Mouse (Mus musculus) hindbrain, embryonic 11.5 days (tissue): Measurements from ENCODE around the gene Lrba. TPM values are rescaled to one million over a fixed set of nuclear protein-coding genes. Genes with fewer than 3 reads are reported as not detected.
A peak's percentile ranks its signal among the peaks of the same experiment; 100 is the strongest.

Experiments
- ATAC-seq: fragments of 200-750 bp; cut with Nextera tagmentation; 2 replicates; pipeline ENCODE4 v1.8.0; 2017; ENCODE audit warnings: mild to moderate bottlenecking, moderate TSS enrichment, moderate library complexity; ENCODE audit not compliant: low FRiP score
- DNase-seq: peaks from one replicate; pipeline ENCODE4 v3.0.0-alpha.2; 2015; ENCODE audit warnings: low spot score
- H3K27ac ChIP-seq: fragments of 300-500 bp; sonication (generic); 2 replicates; pipeline ENCODE4 v1.5.1; 2014; ENCODE audit warnings: mild to moderate bottlenecking, low read depth, low read length
- H3K27me3 ChIP-seq: fragments of 300-500 bp; sonication (generic); 2 replicates; pipeline ENCODE4 v1.6.1; 2014; ENCODE audit warnings: mild to moderate bottlenecking, low read length, moderate library complexity, mixed read lengths; ENCODE audit not compliant: control insufficient read depth, insufficient read depth
- H3K36me3 ChIP-seq: fragments of 300-500 bp; sonication (generic); 2 replicates; pipeline ENCODE4 v1.6.1; 2014; ENCODE audit warnings: mild to moderate bottlenecking, low read length, moderate library complexity, mixed read lengths; ENCODE audit not compliant: control insufficient read depth, insufficient read depth
- H3K4me1 ChIP-seq: fragments of 300-500 bp; sonication (generic); replicated peaks from 2 replicates; pipeline ENCODE4 v1.6.1; 2014; ENCODE audit warnings: low read length, mixed read lengths; ENCODE audit not compliant: control insufficient read depth, insufficient read depth
- H3K4me2 ChIP-seq: fragments of 300-500 bp; sonication (generic); replicated peaks from 2 replicates; pipeline ENCODE4 v1.6.1; 2014; ENCODE audit warnings: mild to moderate bottlenecking, low read depth, low read length
- H3K4me3 ChIP-seq: fragments of 300-500 bp; sonication (generic); 2 replicates; pipeline ENCODE4 v1.5.1; 2014; ENCODE audit warnings: low read depth, low read length
- H3K9ac ChIP-seq: fragments of 300-500 bp; sonication (generic); 2 replicates; pipeline ENCODE4 v1.6.1; 2014; ENCODE audit warnings: low read depth, low read length
- H3K9me3 ChIP-seq: fragments of 300-500 bp; sonication (generic); 2 replicates; pipeline ENCODE4 v1.6.1; 2016; ENCODE audit warnings: low read length; ENCODE audit not compliant: control insufficient read depth
- WGBS: fragments of 180-500 bp; shearing (Covaris S2); extraction: QIAGEN DNeasy Blood & Tissue Kit; methylation state at CpG from one replicate; pipeline ENCODE4 v1.1.7; 2014; 5-methylcytosine and 5-hydroxymethylcytosine counted together
- polyA plus RNA-seq: library from polyadenylated mRNA; unstranded; fragments of >200 nt; fragmentation: Nextera tagmentation; extraction: Ambion mirVana; gene quantifications from 2 replicates; pipeline ENCODE4 v1.2.1, GENCODE M21; 2014

The Lrba gene
- polyA plus RNA-seq, 1 experiment from 2014 or later, result 11.2 TPM

- WGBS, result 0% methylated on average over 25 of the region's 25 CpGs
- 0 out of 2 replicates have a peak, but pooled peaks cover 2% of the 10 kb centered on the region for H3K4me1 ChIP-seq
These were observed 323.9 kb downstream of the Lrba start, which contains the start of gene Mab21l2 for GRCm38 (mm10) chr3:86548091-86549015. TSS of gene Mab21l2 (minus strand) at chr3:86548629.

GRCm38 (mm10) chr3:86550301-86551010 is 326.0 kb downstream of the Lrba start:
- Histone ChIP-seq H3K9ac (peak overlapping the region; percentile 46), H3K27me3 (peaks cover 18% of the 10 kb centered on the region), H3K4me1 (0 out of 2 replicates have a peak, but pooled peaks cover 2% of the 10 kb centered on the region), H3K9me3 (no peaks in the 10 kb centered on the region), H3K4me2 (peak overlapping the region; percentile 40), H3K4me3 (peak overlapping the region; percentile 22), H3K27ac (peak overlapping the region; percentile 78), H3K36me3 (no peaks in the 10 kb centered on the region)
- ATAC-seq (peak; percentile 33; the same call in 1 of the 2 replicates), DNase-seq (peak; percentile 62)
- WGBS, result 3% methylated on average over 22 of the region's 22 CpGs

More at GRCm38 (mm10) chr3:86548091-86549015, 323.9 kb downstream of the Lrba start, which contains the start of gene Mab21l2:
- Histone ChIP-seq H3K27ac (peak within 1 kb of the TSS; percentile 95), H3K4me2 (peak within 1 kb of the TSS; percentile 76), H3K9me3 (no peaks in the 10 kb centered on the region), H3K4me3 (peak within 1 kb of the TSS; percentile 58), H3K27me3 (peaks cover 18% of the 10 kb centered on the region), H3K9ac (peak within 1 kb of the TSS; percentile 83), H3K36me3 (no peaks in the 10 kb centered on the region)
- ATAC-seq (peak; percentile 79), DNase-seq (peak; percentile 79)

GRCm38 (mm10) chr3:86551011-86551728 is 326.7 kb downstream of the Lrba start:
- H3K4me2 ChIP-seq, result no peak overlapping the region
- H3K4me3 ChIP-seq, result no peak overlapping the region
- peaks cover 18% of the 10 kb centered on the region for H3K27me3 ChIP-seq
- H3K36me3 ChIP-seq, result no peaks in the 10 kb centered on the region
- DNase-seq (peak; percentile 52), ATAC-seq (no peak)
- peak overlapping the region; percentile 78; the same call in 1 of the 2 replicates for H3K27ac ChIP-seq
- H3K4me1 ChIP-seq, result 0 out of 2 replicates have a peak, but pooled peaks cover 2% of the 10 kb centered on the region
- WGBS, result 9% methylated on average over 8 of the region's 8 CpGs
- no peaks in the 10 kb centered on the region for H3K9me3 ChIP-seq
- H3K9ac ChIP-seq, result no peak overlapping the region

GRCm38 (mm10) chr3:86552170-86552569 is 327.7 kb downstream of the Lrba start:
- Histone ChIP-seq H3K27ac (no peak overlapping the region), H3K9ac (no peak overlapping the region), H3K27me3 (peaks cover 11% of the 10 kb centered on the region), H3K4me1 (no peaks in the 10 kb centered on the region), H3K36me3 (no peaks in the 10 kb centered on the region), H3K9me3 (no peaks in the 10 kb centered on the region), H3K4me3 (no peak overlapping the region), H3K4me2 (no peak overlapping the region)
- ATAC-seq, result no peak
- 44% methylated on average over 5 of the region's 5 CpGs for WGBS
- DNase-seq, result no peak

GRCm38 (mm10) chr3:86558976-86559375 is 334.5 kb downstream of the Lrba start:
- ATAC-seq (no peak), DNase-seq (no peak)
- Histone ChIP-seq H3K4me3 (no peak overlapping the region), H3K4me2 (no peak overlapping the region), H3K9ac (no peak overlapping the region), H3K4me1 (no peaks in the 10 kb centered on the region), H3K9me3 (no peaks in the 10 kb centered on the region), H3K27me3 (no peaks in the 10 kb centered on the region), H3K27ac (peak overlapping the region; percentile 51; the same call in 1 of the 2 replicates), H3K36me3 (no peaks in the 10 kb centered on the region)
- 36% methylated on average over 1 of the region's 1 CpGs for WGBS

GRCm38 (mm10) chr3:86559635-86560034 is 335.2 kb downstream of the Lrba start:
- DNase-seq, result no peak
- no peak for ATAC-seq
- no peak overlapping the region for H3K9ac ChIP-seq

GRCm38 (mm10) chr3:86560281-86561022 is 336.0 kb downstream of the Lrba start:
- Histone ChIP-seq H3K9ac (no peak overlapping the region), H3K4me2 (no peak overlapping the region), H3K27ac (0 out of 2 replicates have a peak overlapping the region, but pooled peaks have one; percentile 34), H3K4me3 (no peak overlapping the region), H3K9me3 (no peaks in the 10 kb centered on the region), H3K27me3 (no peaks in the 10 kb centered on the region), H3K4me1 (no peaks in the 10 kb centered on the region), H3K36me3 (no peaks in the 10 kb centered on the region)
- DNase-seq, result no peak
- whole genome bisulfite sequencing, result 80% methylated on average over 4 of the region's 4 CpGs
- ATAC-seq, result peak; percentile 63; the same call in 1 of the 2 replicates

More at GRCm38 (mm10) chr3:86559635-86560034, 335.2 kb downstream of the Lrba start:
- Histone ChIP-seq H3K4me3 (no peak overlapping the region), H3K27me3 (no peaks in the 10 kb centered on the region), H3K4me1 (no peaks in the 10 kb centered on the region), H3K9me3 (no peaks in the 10 kb centered on the region), H3K4me2 (no peak overlapping the region), H3K36me3 (no peaks in the 10 kb centered on the region), H3K27ac (0 out of 2 replicates have a peak overlapping the region, but pooled peaks have one; percentile 34)
- 75% methylated on average over 4 of the region's 4 CpGs for WGBS
